Mouse (Mus musculus) forebrain, postnatal 0 days (tissue): ENCODE measurements around the gene Olfr51. TPM values are rescaled to one million over a fixed set of nuclear protein-coding genes. Genes with fewer than 3 reads are reported as not detected.

Experiments
- ATAC-seq: fragments of 200-750 bp; cut with Nextera tagmentation; 2 replicates; pipeline ENCODE4 v1.8.0; 2017; ENCODE audit warnings: mild to moderate bottlenecking, moderate library complexity
- DNase-seq: peaks from one replicate; pipeline ENCODE4 v3.0.0-alpha.2; 2015
- H3K27ac ChIP-seq: fragments of 300-500 bp; sonication (generic); 2 replicates; pipeline ENCODE4 v1.5.1; 2014; ENCODE audit warnings: low read depth, mild to moderate bottlenecking, antibody characterized with exemption, low read length, moderate library complexity, mixed read lengths
- H3K27me3 ChIP-seq: fragments of 300-500 bp; sonication (generic); 2 replicates; pipeline ENCODE4 v1.6.1; 2014; ENCODE audit warnings: mild to moderate bottlenecking, low read length, mixed read lengths; ENCODE audit not compliant: insufficient read depth
- H3K36me3 ChIP-seq: fragments of 300-500 bp; sonication (generic); 2 replicates; pipeline ENCODE4 v1.6.1; 2014; ENCODE audit warnings: mild to moderate bottlenecking, moderate library complexity; ENCODE audit not compliant: insufficient read depth
- H3K4me1 ChIP-seq: fragments of 300-500 bp; sonication (generic); 2 replicates; pipeline ENCODE4 v1.6.1; 2014; ENCODE audit warnings: antibody characterized with exemption; ENCODE audit not compliant: insufficient read depth
- H3K4me2 ChIP-seq: fragments of 300-500 bp; sonication (generic); 2 replicates; pipeline ENCODE4 v1.6.1; 2014; ENCODE audit warnings: low read depth, mild to moderate bottlenecking, moderate library complexity
- H3K4me3 ChIP-seq: fragments of 300-500 bp; sonication (generic); 2 replicates; pipeline ENCODE4 v1.5.1; 2014; ENCODE audit warnings: low read depth, low read length, mixed read lengths
- H3K9ac ChIP-seq: fragments of 300-500 bp; sonication (generic); 2 replicates; pipeline ENCODE4 v1.6.1; 2014; ENCODE audit warnings: mild to moderate bottlenecking
- H3K9me3 ChIP-seq: fragments of 300-500 bp; sonication (generic); 2 replicates; pipeline ENCODE4 v1.6.1; 2016; ENCODE audit warnings: low read length
- CTCF ChIP-seq: sonication (generic); IDR thresholded peaks from 2 replicates; pipeline ENCODE4 v1.5.1; 2016; ENCODE audit warnings: antibody characterized with exemption, control low read depth, low read depth
- WGBS: fragments of 180-500 bp; shearing (Covaris S2); extraction: QIAGEN DNeasy Blood & Tissue Kit; methylation state at CpG from one replicate; pipeline ENCODE4 v1.1.7; 2014; 5-methylcytosine and 5-hydroxymethylcytosine counted together
- polyA plus RNA-seq: library from polyadenylated mRNA; unstranded; fragments of >200 nt; fragmentation: Nextera tagmentation; extraction: Ambion mirVana; gene quantifications from 2 replicates; pipeline ENCODE4 v1.2.1, GENCODE M21; 2015
- total RNA-seq: library from RNA; depleted of rRNA; stranded (reverse); fragments of >200 nt; gene quantifications from 2 replicates; pipeline ENCODE4 v1.2.3, GENCODE M21; 2014; rRNA removed

Olfr51 gene
- total and polyA plus RNA-seq, 2 experiments from 2014 or later, result not detected

GRCm38 (mm10) chr11:51051678-51052077 lies 48.3 kb downstream of the Olfr51 start:
- H3K27me3 ChIP-seq, result no peaks in the 10 kb centered on the region
- ATAC-seq (no peak), DNase-seq (no peak)
- H3K4me2 ChIP-seq, result no peak overlapping the region
- H3K4me3 ChIP-seq, result no peak overlapping the region
- H3K9me3 ChIP-seq, result no peaks in the 10 kb centered on the region
- H3K27ac ChIP-seq, result no peak overlapping the region
- 77% methylated on average over 2 of the region's 2 CpGs for WGBS
- H3K9ac ChIP-seq, result no peak overlapping the region
- H3K36me3 ChIP-seq, result no peaks in the 10 kb centered on the region
- TF ChIP-seq CTCF, result no peak
- no peaks in the 10 kb centered on the region for H3K4me1 ChIP-seq

- WGBS, result 41% methylated on average over 3 of the region's 3 CpGs
- Histone ChIP-seq H3K4me3 (no peak overlapping the region), H3K4me1 (no peaks in the 10 kb centered on the region), H3K4me2 (no peak overlapping the region), H3K9ac (no peak overlapping the region), H3K27me3 (no peaks in the 10 kb centered on the region), H3K27ac (no peak overlapping the region), H3K9me3 (no peaks in the 10 kb centered on the region), H3K36me3 (no peaks in the 10 kb centered on the region)
- DNase-seq, result peak; percentile 32
- ATAC-seq, result no peak
- TF ChIP-seq CTCF, result peak; percentile 71
These were observed 49.8 kb downstream of the Olfr51 start for GRCm38 (mm10) chr11:51053230-51053629.

GRCm38 (mm10) chr11:51059151-51059571 lies 55.8 kb downstream of the Olfr51 start, which contains the start of gene Zfp354a:
Gene Zfp354a (plus strand): TSS chr11:51059257.
- WGBS, result under 1% methylated on average over 32 of the region's 32 CpGs
- peaks cover 4% of the 10 kb centered on the region; the same call in 1 of the 2 replicates for H3K36me3 ChIP-seq
- peak within 1 kb of the TSS; percentile 86 for H3K4me3 ChIP-seq
- peak within 1 kb of the TSS; percentile 83 for H3K4me2 ChIP-seq
- H3K4me1 ChIP-seq, result peaks cover 10% of the 10 kb centered on the region; the same call in 1 of the 2 replicates
- TF ChIP-seq CTCF, result peak; percentile 32; the same call in 1 of the 2 replicates
- H3K9me3 ChIP-seq, result no peaks in the 10 kb centered on the region
- H3K27ac ChIP-seq, result peak within 1 kb of the TSS; percentile 62
- DNase-seq, result peak; percentile 83
- no peaks in the 10 kb centered on the region for H3K27me3 ChIP-seq
- peak within 1 kb of the TSS; percentile 77 for H3K9ac ChIP-seq
- ATAC-seq, result peak; percentile 96

Other genes starting within 250 kb of the Olfr51 start
- gene Zfp354c, start 175.9 kb upstream of the Olfr51 start, total RNA-seq, result 42.7 and 46.6 TPM in 2 replicates
- gene Zfp354c, start 175.9 kb upstream of the Olfr51 start, polyA plus RNA-seq, result 27.1 and 35.1 TPM in 2 replicates
- 3.5 and 5.9 TPM in 2 replicates for gene Zfp879, start 162.0 kb upstream of the Olfr51 start, total RNA-seq
- 1.1 and 1.6 TPM in 2 replicates for gene Zfp879, start 162.0 kb upstream of the Olfr51 start, polyA plus RNA-seq
- not detected in 2 replicates for gene Grm6, start 152.9 kb upstream of the Olfr51 start, total RNA-seq
- not detected in 2 replicates for gene Grm6, start 152.9 kb upstream of the Olfr51 start, polyA plus RNA-seq
- gene Zfp454, start 115.9 kb upstream of the Olfr51 start, total RNA-seq, result 8.2 and 8.4 TPM in 2 replicates
- gene Zfp454, start 115.9 kb upstream of the Olfr51 start, polyA plus RNA-seq, result 7.7 and 8.7 TPM in 2 replicates
- gene Zfp2, start 87.4 kb upstream of the Olfr51 start, total RNA-seq, result 39.8 and 39.9 TPM in 2 replicates
- 29.5 and 35.2 TPM in 2 replicates for gene Zfp2, start 87.4 kb upstream of the Olfr51 start, polyA plus RNA-seq
- gene Zfp354b, start 72.0 kb upstream of the Olfr51 start, total RNA-seq, result 4.6 and 5.0 TPM in 2 replicates
- gene Zfp354b, start 72.0 kb upstream of the Olfr51 start, polyA plus RNA-seq, result 2.1 and 2.3 TPM in 2 replicates
- gene 4933414I15Rik, start 59.8 kb upstream of the Olfr51 start, total RNA-seq, result not detected in 2 replicates
- gene 4933414I15Rik, start 59.8 kb upstream of the Olfr51 start, polyA plus RNA-seq, result not detected in 2 replicates
- 0.38 TPM in 1 of 2 replicates, not detected in the other for gene Prop1, start 49.8 kb upstream of the Olfr51 start, total RNA-seq
- not detected in 2 replicates for gene Prop1, start 49.8 kb upstream of the Olfr51 start, polyA plus RNA-seq
- not detected in 2 replicates for gene Olfr1378, start 37.1 kb upstream of the Olfr51 start, total RNA-seq
- gene Olfr1378, start 37.1 kb upstream of the Olfr51 start, polyA plus RNA-seq, result not detected in 2 replicates
- not detected in 2 replicates for gene Olfr1377, start 21.6 kb upstream of the Olfr51 start, total RNA-seq
- not detected in 2 replicates for gene Olfr1377, start 21.6 kb upstream of the Olfr51 start, polyA plus RNA-seq
- gene Olfr54, start 10.6 kb downstream of the Olfr51 start, total RNA-seq, result not detected in 2 replicates
- not detected in 2 replicates for gene Olfr54, start 10.6 kb downstream of the Olfr51 start, polyA plus RNA-seq
- gene Olfr1375, start 44.5 kb downstream of the Olfr51 start, total RNA-seq, result not detected in 2 replicates
- not detected in 2 replicates for gene Olfr1375, start 44.5 kb downstream of the Olfr51 start, polyA plus RNA-seq
- 13.3 and 20.4 TPM in 2 replicates for gene Zfp354a, start 55.7 kb downstream of the Olfr51 start, total RNA-seq
- 7.0 and 9.8 TPM in 2 replicates for gene Zfp354a, start 55.7 kb downstream of the Olfr51 start, polyA plus RNA-seq
- gene Gm12569, start 216.9 kb downstream of the Olfr51 start, total RNA-seq, result not detected in 2 replicates
- gene Gm12569, start 216.9 kb downstream of the Olfr51 start, polyA plus RNA-seq, result not detected in 2 replicates